Comparison of ENCODE assay signal across 11 mouse cellular contexts in genomic region chr11:54691179-54691578, GRCm38 (mm10).
DNase-seq lines count a peak whose midpoint lies in the region; ATAC-seq and TF ChIP-seq lines count a peak whose summit lies in the region.
"Had no signal": no experiment of that assay in that cellular context is flagged by ENCODE, and none has a peak within 500 bp of the region (broad histone marks: within the 10 kb centered on the region; RNA-seq: fewer than 3 reads in every experiment).

No protein-coding gene starts in this region.

- no peak overlapping the region for H3K27ac ChIP-seq in kidney, adult 2 months (ENCODE audit: insufficient read depth, low read depth, low read length)
- no peak overlapping the region for H3K27ac ChIP-seq in kidney, embryonic 16.5 days (ENCODE audit: low read length)
- no peak overlapping the region for H3K27ac ChIP-seq in midbrain, embryonic 10.5 days (replicated peaks)
- H3K27ac ChIP-seq: liver, embryonic 15.5 days had no signal

- 72% methylated on average over 4 of the region's 4 CpGs for WGBS in kidney, adult 2 months
- 77% methylated on average over 4 of the region's 4 CpGs for WGBS in kidney, embryonic 16.5 days
- WGBS in midbrain, embryonic 10.5 days, result 93% methylated on average over 4 of the region's 4 CpGs

- TF ChIP-seq POLR2A in kidney, adult 2 months (IDR thresholded peaks at IDR 0.05; ENCODE audit: low read depth, low read length), result no peak

- H3K27me3 ChIP-seq in kidney, adult 2 months (replicated peaks; ENCODE audit: control insufficient read depth, insufficient read depth, low read length), result no peaks in the 10 kb centered on the region
- H3K27me3 ChIP-seq in kidney, embryonic 16.5 days (ENCODE audit: insufficient read depth, low read length), result no peaks in the 10 kb centered on the region
- H3K27me3 ChIP-seq in midbrain, embryonic 10.5 days (ENCODE audit: low read depth, poor library complexity, severe bottlenecking), result no peaks in the 10 kb centered on the region
- H3K27me3 ChIP-seq: liver, embryonic 15.5 days had no signal

- peaks cover 1% of the 10 kb centered on the region; the same call in 1 of the 2 replicates for H3K36me3 ChIP-seq in kidney, adult 2 months (ENCODE audit: control insufficient read depth, insufficient read depth, low read length)
- H3K36me3 ChIP-seq in kidney, embryonic 16.5 days (ENCODE audit: insufficient read depth, low read length), result peaks cover 23% of the 10 kb centered on the region
- peaks cover 81% of the 10 kb centered on the region for H3K36me3 ChIP-seq in midbrain, embryonic 10.5 days

- H3K4me1 ChIP-seq in kidney, adult 2 months (ENCODE audit: control insufficient read depth, insufficient read depth, low read length), result no peaks in the 10 kb centered on the region
- no peaks in the 10 kb centered on the region for H3K4me1 ChIP-seq in kidney, embryonic 16.5 days (ENCODE audit: insufficient read depth, low read length)
- no peaks in the 10 kb centered on the region for H3K4me1 ChIP-seq in midbrain, embryonic 10.5 days
- H3K4me1 ChIP-seq: liver, embryonic 15.5 days had no signal

- ATAC-seq in kidney, embryonic 16.5 days (ENCODE audit: low FRiP score, low TSS enrichment), result no peak
- no peak for ATAC-seq in cerebellum, adult (ENCODE audit: insufficient number of reproducible peaks, low FRiP score, low TSS enrichment)
- ATAC-seq: activated CD4-positive, CD25-positive, alpha-beta regulatory T cell, adult 4 months had no signal

- peak; percentile 44 for DNase-seq in kidney, adult 2 months
- peak; percentile 13 to 25 for DNase-seq in urinary bladder, postnatal 36 days (ENCODE audit: low spot score in 2 of 2)
- no peak for DNase-seq in urinary bladder, adult 2 months (ENCODE audit: low spot score)
- DNase-seq in kidney, postnatal 25 days, result peak; percentile 47 to 60
- DNase-seq in skeletal muscle tissue, adult 2 months (ENCODE audit: low read depth, low spot score), result peak; percentile 44
- DNase-seq in midbrain, embryonic 10.5 days (ENCODE audit: low spot score), result no peak
- DNase-seq: cerebellum, adult 18-20 months had no signal

- no peaks in the 10 kb centered on the region for H3K9me3 ChIP-seq in kidney, embryonic 16.5 days (ENCODE audit: low read length)
- H3K9me3 ChIP-seq in midbrain, embryonic 10.5 days (replicated peaks), result no peaks in the 10 kb centered on the region
- H3K9me3 ChIP-seq: liver, embryonic 15.5 days had no signal

- no peak for TF ChIP-seq CTCF in kidney, adult 2 months (conservative IDR thresholded peaks at IDR 0.05; ENCODE audit: insufficient read depth, insufficient read length, low read depth, low read length)

- H3K4me3 ChIP-seq in kidney, adult 2 months (ENCODE audit: insufficient read depth, low read depth, low read length), result no peak overlapping the region
- no peak overlapping the region for H3K4me3 ChIP-seq in kidney, embryonic 16.5 days (ENCODE audit: low read length)
- no peak overlapping the region for H3K4me3 ChIP-seq in midbrain, embryonic 10.5 days
- H3K4me3 ChIP-seq: liver, embryonic 15.5 days had no signal

- no peak overlapping the region for H3K9ac ChIP-seq in kidney, embryonic 16.5 days (replicated peaks; ENCODE audit: low read length)
- H3K9ac ChIP-seq: liver, embryonic 15.5 days had no signal

- no peak overlapping the region for H3K4me2 ChIP-seq in kidney, embryonic 16.5 days (replicated peaks; ENCODE audit: low read depth, low read length)
- H3K4me2 ChIP-seq: liver, embryonic 15.5 days had no signal

Comparison
In these comparisons a context has a peak if more than half of its experiments do, and no peak if none do; other contexts are left out.
1. DNase-seq: peak in kidney, adult 2 months (single experiment), urinary bladder, postnatal 36 days (2 of 2), kidney, postnatal 25 days (2 of 2) and skeletal muscle tissue, adult 2 months (single experiment); none in urinary bladder, adult 2 months (single experiment) and midbrain, embryonic 10.5 days (single experiment).